Mouse (Mus musculus) layer of hippocampus, postnatal 25 days (tissue): Measurements from ENCODE around the gene Psme2. TPM values are rescaled to one million over a fixed set of nuclear protein-coding genes. Genes with fewer than 3 reads are reported as not detected.

Source experiments
- DNase-seq, 2 experiments: peaks; one replicate each; pipeline ENCODE4 v3.0.0; 2022; ENCODE audit warnings: mixed read lengths in 2 of 2, low spot score in 1 of 2; ENCODE audit errors: extremely low spot score in 1 of 2
- total RNA-seq, 2 experiments: library from RNA; stranded (reverse); gene quantifications; 2 replicates each; pipeline ENCODE4 v1.2.3; 2021

Gene Psme2
- total RNA-seq, 2 experiments from 2014 or later = 47.9 to 55.6 TPM

DNA sequence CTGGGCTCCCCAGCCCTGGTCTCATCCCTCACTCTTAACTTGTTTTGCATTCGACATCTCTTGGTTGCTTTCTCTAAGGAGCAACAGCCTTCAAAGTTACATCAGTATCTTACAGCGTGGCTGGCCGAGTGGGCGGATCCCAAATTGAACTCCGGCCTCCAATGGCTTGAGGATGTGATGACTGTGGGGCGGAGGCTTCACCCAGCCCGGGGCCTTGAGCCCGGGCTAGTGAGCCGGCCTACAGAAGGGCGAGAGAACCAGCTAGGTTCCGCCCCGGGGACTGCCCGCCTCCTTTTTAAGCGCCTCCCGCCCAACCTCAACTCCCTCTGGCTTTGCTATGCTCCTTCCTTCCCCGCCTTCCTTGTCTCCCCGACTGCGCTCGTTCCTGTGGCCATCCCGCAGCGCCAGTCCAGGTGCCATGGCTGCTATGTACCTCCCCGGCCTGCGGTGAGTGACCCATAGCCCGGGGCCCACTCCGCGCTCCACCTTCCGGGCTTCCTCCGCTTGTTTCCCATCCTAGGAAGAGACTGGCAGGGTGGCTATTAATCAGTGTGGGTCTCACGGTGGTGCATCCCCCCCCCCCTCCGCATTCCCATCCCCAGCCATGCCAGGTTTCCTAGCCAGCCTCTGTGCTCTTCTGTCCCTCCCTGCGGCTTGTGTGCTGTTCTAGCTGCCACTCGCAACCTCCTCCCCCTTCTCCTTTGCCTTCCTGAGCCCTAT, 50.7 kb downstream of the Psme2 start, which contains the start of gene Pck2:
Gene Pck2, plus strand, starts transcription at position 200 of the 720 bp plus-strand sequence.
- DNase-seq = peak in 1 of 2 experiments; percentile 50

Other genes with a start within 250 kb of the Psme2 start
- gene Dhrs4, start 112.4 kb downstream of the Psme2 start, total RNA-seq = 10 to 100 TPM; 20.7 to 22.1 TPM
- gene Carmil3, start 100.5 kb downstream of the Psme2 start, total RNA-seq = 10 to 100 TPM; 47.0 to 66.6 TPM
- 100 to 1,000 TPM; 664 to 669 TPM for gene Cpne6, start 80.7 kb downstream of the Psme2 start, total RNA-seq
- 1 to 10 TPM; 2.1 to 2.2 TPM for gene Nrl, start 66.1 kb downstream of the Psme2 start, total RNA-seq
- gene Pck2, start 50.8 kb downstream of the Psme2 start, total RNA-seq = 10 to 100 TPM; 37.2 to 37.8 TPM
- 10 to 100 TPM; 72.7 to 86.4 TPM for gene Dcaf11, start 31.1 kb downstream of the Psme2 start, total RNA-seq
- under 1 TPM; 0.89 to 0.92 TPM for gene A730061H03Rik, start 30.7 kb downstream of the Psme2 start, total RNA-seq
- gene Fitm1, start 15.5 kb downstream of the Psme2 start, total RNA-seq = not detected
- 10 to 100 TPM; 49.3 to 56.6 TPM for gene Psme1, start 13.0 kb downstream of the Psme2 start, total RNA-seq
- gene Emc9, start 5.8 kb downstream of the Psme2 start, total RNA-seq = 10 to 100 TPM; 47.2 to 56.6 TPM
- gene Rnf31, start 595 bp upstream of the Psme2 start, total RNA-seq = 10 to 100 TPM; 36.4 to 41.9 TPM
- 10 to 100 TPM in 1 of 2 experiments, 1 to 10 TPM in 1; 9.6 to 12.2 TPM for gene Irf9, start 12.5 kb upstream of the Psme2 start, total RNA-seq
- 1 to 10 TPM; 1.2 to 2.7 TPM for gene Rec8, start 26.9 kb upstream of the Psme2 start, total RNA-seq
- gene Ipo4, start 44.8 kb upstream of the Psme2 start, total RNA-seq = 100 to 1,000 TPM; 118 to 121 TPM
- 1 to 10 TPM; 2.1 to 6.3 TPM for gene Gm49378, start 46.8 kb upstream of the Psme2 start, total RNA-seq
- gene Tm9sf1, start 52.7 kb upstream of the Psme2 start, total RNA-seq = 10 to 100 TPM; 42.2 to 49.7 TPM
- under 1 TPM; 0.71 to 0.94 TPM for gene Tssk4, start 59.1 kb upstream of the Psme2 start, total RNA-seq
- 10 to 100 TPM; 49.2 to 50.4 TPM for gene Mdp1, start 69.4 kb upstream of the Psme2 start, total RNA-seq
- 10 to 100 TPM; 26.8 to 29.3 TPM for gene Gmpr2, start 80.8 kb upstream of the Psme2 start, total RNA-seq
- 100 to 1,000 TPM; 303 to 311 TPM for gene Nedd8, start 81.0 kb upstream of the Psme2 start, total RNA-seq
- gene Tinf2, start 90.7 kb upstream of the Psme2 start, total RNA-seq = 10 to 100 TPM; 14.0 to 14.9 TPM
- under 1 TPM; 0.17 to 0.23 TPM for gene Tgm1, start 122.8 kb upstream of the Psme2 start, total RNA-seq
- 10 to 100 TPM; 40.1 to 45.0 TPM for gene Rabggta, start 131.2 kb upstream of the Psme2 start, total RNA-seq
- gene Dhrs1, start 154.6 kb upstream of the Psme2 start, total RNA-seq = 10 to 100 TPM; 78.3 to 94.9 TPM
- 10 to 100 TPM; 13.4 to 13.6 TPM for gene Nop9, start 154.6 kb upstream of the Psme2 start, total RNA-seq
- gene Cideb, start 167.3 kb upstream of the Psme2 start, total RNA-seq = 1 to 10 TPM; 1.4 to 2.1 TPM
- under 1 TPM; 0.10 to 0.19 TPM for gene Ltb4r2, start 170.3 kb upstream of the Psme2 start, total RNA-seq
- under 1 TPM in 1 of 2 experiments, not detected in 1; 0.32 TPM for gene Ltb4r1, start 174.8 kb upstream of the Psme2 start, total RNA-seq
- gene Adcy4, start 193.0 kb upstream of the Psme2 start, total RNA-seq = 1 to 10 TPM; 3.9 to 5.9 TPM
- gene Ripk3, start 197.8 kb upstream of the Psme2 start, total RNA-seq = 1 to 10 TPM in 1 of 2 experiments, under 1 TPM in 1; 0.61 to 1.2 TPM
- gene Nfatc4, start 232.0 kb upstream of the Psme2 start, total RNA-seq = 1 to 10 TPM; 1.6 to 3.9 TPM